Mouse (Mus musculus) erythroblast, embryonic 14.5 days (primary cell): Measurements from ENCODE around the gene Cacna1f.

Source experiments
- GATA1 ChIP-seq: IDR thresholded peaks from 2 replicates; pipeline ENCODE4 v1.6.1; 2012; ENCODE audit warnings: low read length, inconsistent platforms, mixed read lengths
- TAL1 ChIP-seq: IDR thresholded peaks from 3 replicates; pipeline ENCODE4 v1.6.1; 2012; ENCODE audit warnings: low read length, inconsistent platforms, mixed read lengths

- TF ChIP-seq GATA1: no peak
- TF ChIP-seq TAL1: no peak
Observed at GRCm38 (mm10) chrX:7680057-7680412, 73.2 kb downstream of the Cacna1f start.
